Mouse (Mus musculus) gastrocnemius, postnatal 10 days (tissue): Measurements from ENCODE around the gene Scn8a. TPM values are rescaled to one million over a fixed set of nuclear protein-coding genes. Genes with fewer than 3 reads are reported as not detected.

ENCODE experiments used
- DNase-seq: peaks from one replicate; pipeline ENCODE4 v3.0.0; 2021; ENCODE audit warnings: mixed read lengths
- total RNA-seq, 2 experiments: library from RNA; stranded (reverse); gene quantifications; 2 replicates each; pipeline ENCODE4 v1.2.3; 2021

Scn8a gene
- total RNA-seq, 2 experiments from 2014 or later = 0.72 to 0.92 TPM

- no peak for DNase-seq
These were observed 201.1 kb downstream of the Scn8a start for GRCm38 (mm10) chr15:101070762-101071161.

GRCm38 (mm10) chr15:101072736-101073135 is 203.1 kb downstream of the Scn8a start:
- no peak for DNase-seq

GRCm38 (mm10) chr15:101074067-101074466 is 204.4 kb downstream of the Scn8a start:
- DNase-seq = no peak

GRCm38 (mm10) chr15:101075150-101075549 is 205.5 kb downstream of the Scn8a start:
- no peak for DNase-seq

- DNase-seq = no peak
These were observed 206.0 kb downstream of the Scn8a start for GRCm38 (mm10) chr15:101075656-101076055.

- DNase-seq = no peak
These were observed 206.7 kb downstream of the Scn8a start for GRCm38 (mm10) chr15:101076071-101077000.

- DNase-seq = no peak
These were observed 207.5 kb downstream of the Scn8a start for GRCm38 (mm10) chr15:101077001-101077812.

GRCm38 (mm10) chr15:101077813-101078730 is 208.4 kb downstream of the Scn8a start, which contains the start of gene Fignl2:
Gene Fignl2 (minus strand): TSS chr15:101078567.
- peak; percentile 52 for DNase-seq

- peak; percentile 80 for DNase-seq
These were observed 209.1 kb downstream of the Scn8a start for GRCm38 (mm10) chr15:101078731-101079156.

- DNase-seq = no peak
These were observed 210.4 kb downstream of the Scn8a start for GRCm38 (mm10) chr15:101080031-101080520.

GRCm38 (mm10) chr15:101081035-101081548 is 211.4 kb downstream of the Scn8a start:
- no peak for DNase-seq

- DNase-seq = no peak
These were observed 212.6 kb downstream of the Scn8a start for GRCm38 (mm10) chr15:101082236-101082635.

GRCm38 (mm10) chr15:101084499-101084898 is 214.8 kb downstream of the Scn8a start:
- no peak for DNase-seq

- no peak for DNase-seq
These were observed 216.8 kb downstream of the Scn8a start for GRCm38 (mm10) chr15:101086451-101086850.

- DNase-seq = no peak
These were observed 217.3 kb downstream of the Scn8a start for GRCm38 (mm10) chr15:101086956-101087355.

GRCm38 (mm10) chr15:101088291-101088690 is 218.6 kb downstream of the Scn8a start:
- no peak for DNase-seq

- DNase-seq = no peak
These were observed 221.9 kb downstream of the Scn8a start for GRCm38 (mm10) chr15:101091551-101091950.

- no peak for DNase-seq
These were observed 222.6 kb downstream of the Scn8a start for GRCm38 (mm10) chr15:101092121-101092828.

GRCm38 (mm10) chr15:101092829-101093648 is 223.4 kb downstream of the Scn8a start:
- DNase-seq = no peak

GRCm38 (mm10) chr15:101093988-101094387 is 224.3 kb downstream of the Scn8a start:
- no peak for DNase-seq
